Mouse (Mus musculus) c-Kit-positive CD71-positive TER-119-positive erythroid progenitor cells, embryonic 14.5 days (primary cell): Measurements from ENCODE around the gene Spop.

Experiments
- DNase-seq: peaks from one replicate; pipeline ENCODE4 v3.0.0-alpha.2; 2013; ENCODE audit warnings: low spot score

Gene Spop

DNA sequence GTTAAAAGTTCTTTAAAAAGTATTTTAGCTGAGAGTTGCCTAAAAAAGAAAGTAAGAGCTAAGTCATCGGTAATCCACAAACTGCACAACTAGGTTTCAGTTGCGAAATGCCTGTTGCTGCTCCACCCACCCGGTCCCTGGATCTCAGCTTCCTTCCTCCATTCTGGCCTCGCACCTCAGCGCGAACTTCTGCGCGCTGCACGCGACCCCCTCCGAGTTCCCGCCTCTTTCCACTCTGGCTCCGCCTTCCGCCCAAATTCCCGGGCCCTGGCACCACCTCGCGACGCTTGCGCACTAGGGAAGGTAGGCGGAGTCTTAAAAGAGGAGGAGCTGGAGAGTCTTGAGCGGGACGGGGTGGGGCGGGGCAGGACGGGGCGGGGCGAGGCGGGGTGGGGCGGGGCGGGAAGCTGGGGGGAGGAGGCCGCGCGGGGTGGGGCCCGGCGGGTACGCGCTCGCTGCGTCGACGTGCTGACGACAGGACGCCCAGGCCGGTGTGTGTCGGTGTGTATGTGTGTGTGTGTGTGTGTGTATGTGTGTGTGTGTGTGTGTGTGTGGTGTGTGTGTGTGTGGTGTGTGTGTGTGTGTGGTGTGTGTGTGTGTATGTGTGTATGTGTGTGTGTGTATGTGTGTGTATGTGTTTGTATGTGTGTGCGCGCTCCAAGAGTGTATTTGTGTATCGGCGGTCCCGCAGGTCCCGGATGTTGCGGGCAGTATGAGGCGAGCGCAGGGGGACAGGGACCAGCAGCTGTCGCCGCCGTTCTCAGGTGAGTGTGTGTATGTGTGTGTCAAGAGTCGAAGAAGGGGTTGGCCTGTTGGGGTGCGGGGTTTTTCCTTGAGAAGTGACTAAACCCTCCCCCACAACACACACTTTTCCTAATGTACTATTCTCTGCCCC is at the start of gene Spop:
Gene Spop, plus strand, starts transcription at position 440 of the 895 bp plus-strand sequence.
- DNase-seq, result peak; percentile 94

DNA sequence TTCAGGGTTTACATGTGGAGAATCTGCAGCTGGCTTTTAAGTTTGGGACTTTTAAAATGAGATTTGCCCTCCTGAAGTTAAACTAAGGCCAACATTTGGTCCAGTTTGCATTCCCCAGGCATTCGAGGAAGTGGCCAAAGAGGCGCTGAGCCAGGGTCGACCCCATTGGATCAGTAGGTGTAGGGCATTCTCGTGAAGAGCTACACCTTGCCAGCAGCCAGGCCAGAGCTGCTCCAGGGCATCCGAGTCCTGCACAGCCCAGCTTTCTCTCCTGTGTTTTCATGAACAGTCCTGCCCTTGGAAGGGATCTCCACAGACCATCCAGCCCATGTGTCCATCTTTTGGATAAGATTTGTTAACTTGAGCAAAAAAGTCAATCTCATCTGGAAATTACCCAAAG is 49.5 kb upstream of the Spop start:
- no peak for DNase-seq

DNA sequence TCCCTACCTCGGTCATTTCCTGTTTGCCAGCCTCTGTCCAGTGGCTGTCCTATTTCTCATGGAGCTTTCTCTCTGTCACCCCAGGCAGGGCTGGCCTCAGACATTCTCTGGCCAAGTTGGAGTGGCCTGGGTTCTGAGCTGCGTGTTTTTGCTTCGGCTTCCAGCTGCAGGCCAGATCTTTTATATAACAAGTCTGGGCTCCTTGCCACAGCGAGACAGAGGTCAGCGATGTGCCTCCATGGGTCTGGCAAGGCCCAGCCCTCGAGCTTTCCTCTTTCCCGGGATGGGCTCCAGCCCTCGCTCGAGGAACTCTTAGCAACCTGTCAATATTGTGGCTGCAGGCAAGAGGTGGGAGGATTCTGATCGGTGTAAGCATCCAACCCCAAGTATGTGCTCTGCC is 48.3 kb upstream of the Spop start:
- no peak for DNase-seq

DNA sequence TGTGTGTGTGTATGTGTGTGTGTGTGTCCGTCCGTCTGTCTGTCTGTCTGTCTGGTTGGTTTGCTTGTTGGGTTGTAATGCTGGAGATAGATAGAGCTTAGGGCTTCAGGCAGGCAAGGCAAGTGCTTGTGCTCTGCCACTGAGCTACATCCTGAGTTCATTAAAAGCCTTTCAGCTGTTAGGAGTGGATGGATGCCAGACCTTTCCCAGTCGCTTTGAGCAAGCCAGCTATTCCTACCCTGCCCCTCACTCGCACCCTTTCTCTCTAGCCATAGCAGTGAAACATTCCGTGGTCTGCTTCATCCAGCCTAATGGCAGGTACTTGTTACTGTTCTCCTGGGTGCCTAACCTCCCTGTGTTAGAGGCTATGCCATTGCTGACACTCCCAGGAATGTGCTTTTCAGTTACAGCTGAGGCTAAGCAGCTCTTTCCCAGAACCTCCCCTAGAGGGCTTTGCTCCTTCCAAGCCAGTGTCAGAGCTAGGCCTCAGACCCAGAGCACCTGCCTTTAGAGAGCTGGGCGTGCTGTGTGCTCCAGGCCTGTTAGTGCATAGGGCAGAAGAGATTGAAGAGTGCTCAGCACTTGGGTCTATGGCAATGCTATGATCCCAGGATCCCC is 47.5 kb upstream of the Spop start:
- no peak for DNase-seq

DNA sequence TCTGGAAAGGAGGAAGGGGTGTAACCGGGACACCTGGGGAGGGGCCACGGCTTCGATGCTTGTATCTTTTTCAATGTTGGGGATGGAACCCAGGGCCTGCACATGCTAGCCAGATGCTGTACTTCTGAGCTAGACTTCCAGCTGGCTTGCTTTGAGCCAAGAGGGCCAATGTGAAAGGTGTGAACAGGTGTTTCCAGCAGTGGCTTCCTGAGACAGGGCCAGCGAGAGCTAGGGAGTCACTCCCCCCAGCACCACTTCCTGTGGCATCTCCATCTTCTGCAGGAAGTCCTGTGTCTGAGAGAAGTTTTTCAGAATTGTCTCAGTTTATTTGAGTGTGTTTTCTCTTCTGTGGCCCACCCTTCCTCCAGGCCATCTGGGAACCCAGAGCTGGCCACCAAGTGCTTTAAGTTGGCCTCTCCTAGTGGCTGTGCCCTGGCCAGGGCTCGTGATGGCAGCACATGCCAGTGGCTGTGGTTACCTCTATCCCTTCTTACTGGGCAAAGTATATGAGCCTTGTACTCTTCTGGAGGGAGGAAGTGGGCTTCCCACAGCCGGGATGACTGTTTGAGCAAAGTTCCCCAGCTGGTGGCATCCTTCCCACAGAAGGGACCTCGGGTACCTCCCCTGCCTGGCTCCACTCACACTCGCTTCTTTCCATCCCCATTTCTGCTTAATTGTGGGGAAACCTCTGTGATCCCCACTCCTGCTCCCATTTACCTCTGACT is 46.7 kb upstream of the Spop start:
- no peak for DNase-seq

DNA sequence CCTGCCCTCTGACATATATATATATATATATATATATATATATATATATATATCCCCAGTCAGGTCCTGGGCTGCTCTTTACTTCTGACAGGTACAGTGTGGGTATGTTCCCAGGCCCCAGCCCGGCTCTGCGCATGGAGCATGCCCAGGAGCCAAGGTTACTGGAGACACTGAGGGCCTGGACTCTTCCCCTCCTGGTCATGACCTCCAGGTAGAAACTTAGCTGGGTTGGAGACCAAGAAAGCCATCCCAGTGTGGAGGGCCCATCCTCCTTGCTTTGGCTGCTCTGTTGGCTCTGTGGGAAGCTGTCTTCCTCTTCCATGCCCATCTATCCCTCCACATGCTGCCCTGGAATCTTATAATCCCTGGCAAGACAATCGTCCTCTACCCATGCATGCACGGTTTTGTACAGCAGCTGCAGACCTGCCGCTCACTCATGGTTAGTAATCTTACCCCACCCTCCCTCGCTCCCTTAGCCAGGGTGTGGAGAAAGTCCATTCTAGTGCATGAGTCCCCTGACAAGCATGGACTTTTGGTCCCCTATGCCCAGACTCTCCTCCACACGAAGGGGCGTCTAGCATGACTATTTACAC is 45.6 kb upstream of the Spop start:
- no peak for DNase-seq

DNA sequence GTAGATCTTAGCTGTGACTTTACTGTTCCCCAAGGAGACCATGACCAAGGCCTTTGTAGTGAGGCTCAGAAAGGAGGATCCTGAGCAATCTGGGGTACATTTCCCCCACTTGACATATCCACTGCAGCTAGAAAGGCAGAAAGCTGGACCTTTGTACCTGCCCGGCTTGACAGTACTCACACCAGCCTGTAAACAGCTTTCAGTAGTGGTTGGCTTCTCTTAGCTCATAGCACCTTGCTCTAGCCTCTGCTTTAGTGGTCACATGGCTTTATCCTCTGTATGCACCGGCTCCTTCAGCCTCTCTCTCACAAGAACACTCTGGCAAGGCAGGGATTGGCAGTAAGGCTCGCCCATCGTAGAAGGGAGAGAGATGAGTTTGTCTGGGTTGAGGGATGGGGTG is 45.0 kb upstream of the Spop start:
- no peak for DNase-seq

DNA sequence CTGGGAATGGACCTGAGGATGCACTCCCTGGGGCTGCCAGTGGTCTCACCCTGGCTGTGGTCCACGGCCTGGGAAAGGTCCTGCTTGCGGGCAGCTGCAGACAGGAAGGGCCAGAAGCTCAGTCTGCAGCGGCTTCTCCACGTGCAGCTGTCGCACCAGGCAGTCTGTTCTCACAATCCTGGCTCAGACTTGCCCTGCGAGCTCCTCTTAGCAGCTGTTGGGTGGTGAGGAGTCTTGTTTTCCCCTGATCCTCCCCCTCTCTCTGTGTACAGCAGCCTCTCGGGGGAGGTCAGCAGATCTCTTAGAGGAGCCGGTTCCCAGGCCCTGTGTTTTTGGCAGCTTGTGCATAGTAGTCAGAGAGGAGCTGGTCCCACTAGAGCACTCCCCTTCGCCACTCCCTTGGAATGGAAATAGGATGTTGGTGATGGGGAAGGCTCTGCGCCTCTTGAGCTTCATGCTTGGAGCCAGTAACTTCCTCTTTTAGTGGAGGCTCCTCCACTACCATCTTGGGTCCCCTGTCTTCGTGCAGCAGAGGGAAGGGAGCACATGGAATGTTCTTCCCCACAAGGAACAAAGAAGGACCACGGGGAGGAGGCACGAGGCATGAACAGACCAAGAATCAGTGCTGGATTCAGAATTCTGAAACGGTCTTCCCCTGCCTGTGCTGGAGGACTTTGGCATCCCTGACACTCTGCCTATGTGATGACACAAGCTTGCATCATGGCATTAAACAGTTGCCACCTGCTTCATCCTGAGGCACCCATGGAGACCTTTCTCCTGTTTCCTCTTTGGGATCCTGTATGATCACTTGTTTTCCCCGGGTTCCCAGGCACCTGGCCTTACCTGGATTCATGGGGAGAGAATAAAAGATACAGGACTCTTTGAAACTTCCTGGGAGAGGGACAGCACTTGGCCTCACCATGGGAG is 43.7 kb upstream of the Spop start:
- DNase-seq, result no peak

DNA sequence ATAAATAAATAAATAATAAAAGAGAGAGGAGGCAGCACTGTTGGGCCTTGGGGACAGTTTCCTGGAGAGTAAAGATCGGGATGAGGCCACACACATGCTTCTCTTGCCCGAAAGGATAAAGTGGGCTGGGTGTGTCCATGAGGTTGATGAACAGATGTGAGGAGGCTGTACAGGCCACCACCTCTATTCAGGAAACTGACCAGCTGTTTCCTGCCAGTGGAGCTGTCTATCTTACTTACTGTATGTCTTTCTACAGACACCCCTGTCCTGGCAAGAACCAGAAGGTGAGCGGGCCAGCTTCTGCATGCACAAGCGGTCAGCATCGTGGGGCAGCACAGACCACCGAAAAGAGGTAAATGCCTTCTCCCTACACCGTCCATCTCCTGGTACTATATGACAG is 42.7 kb upstream of the Spop start:
- DNase-seq, result no peak

DNA sequence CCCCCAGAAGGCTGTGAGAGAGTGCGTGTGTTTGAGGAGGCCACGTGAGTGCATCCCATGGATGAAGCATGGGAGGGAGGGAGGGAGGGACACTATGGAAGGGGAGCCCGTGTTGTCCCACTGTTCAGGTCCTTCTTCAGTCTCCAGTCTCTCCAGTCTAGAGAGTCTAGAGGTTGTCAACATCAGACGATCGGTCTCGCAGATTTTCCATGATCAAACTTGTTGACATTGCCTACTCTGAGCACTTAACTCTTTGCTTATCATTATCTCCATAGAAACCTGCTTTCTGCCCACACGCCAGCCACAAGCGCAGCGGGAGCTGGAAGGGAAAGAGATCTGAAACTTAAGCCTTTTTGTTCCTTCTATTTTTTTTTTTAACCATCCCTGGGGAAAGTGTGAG is 35.0 kb upstream of the Spop start:
- no peak for DNase-seq

DNA sequence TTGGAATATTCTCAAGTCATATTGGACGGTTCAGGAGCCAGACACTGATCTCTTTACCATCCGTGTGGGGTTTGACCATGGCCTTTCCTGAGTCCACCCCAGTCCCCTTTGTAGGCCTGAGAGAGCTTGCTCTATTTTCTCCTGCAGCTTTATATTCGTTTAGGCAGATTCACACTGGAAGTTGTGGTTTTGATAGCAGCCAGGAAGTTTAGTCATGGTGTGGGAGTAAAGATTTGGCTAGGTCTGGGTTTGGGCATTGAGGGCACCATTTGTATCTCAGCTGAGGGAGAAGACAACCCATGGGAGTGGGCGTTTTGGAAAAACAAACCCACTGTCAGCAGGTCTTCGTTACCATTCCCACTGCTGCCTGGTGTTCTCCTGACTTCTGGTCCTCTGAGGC is 34.3 kb upstream of the Spop start:
- no peak for DNase-seq

DNA sequence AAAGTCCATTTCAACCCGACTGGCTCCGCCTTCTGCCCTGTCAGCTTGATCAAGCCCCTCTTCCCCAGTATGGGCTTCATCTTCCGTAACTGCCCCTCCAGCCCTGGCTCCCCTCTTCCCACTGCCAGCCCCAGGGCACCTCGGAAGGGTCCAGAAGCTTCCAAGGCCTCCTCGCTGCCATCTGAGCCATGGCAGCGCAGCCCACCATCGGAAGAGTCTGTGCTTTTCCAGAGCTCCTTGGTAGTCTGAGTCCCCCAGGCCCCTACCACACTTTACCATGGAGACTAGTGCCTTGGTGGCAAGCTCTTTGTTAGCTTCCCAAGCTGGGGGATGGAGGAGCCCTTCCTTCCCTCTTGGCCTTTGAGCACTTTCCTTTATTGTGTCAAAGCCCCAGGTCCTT is 33.2 kb upstream of the Spop start:
- no peak for DNase-seq

DNA sequence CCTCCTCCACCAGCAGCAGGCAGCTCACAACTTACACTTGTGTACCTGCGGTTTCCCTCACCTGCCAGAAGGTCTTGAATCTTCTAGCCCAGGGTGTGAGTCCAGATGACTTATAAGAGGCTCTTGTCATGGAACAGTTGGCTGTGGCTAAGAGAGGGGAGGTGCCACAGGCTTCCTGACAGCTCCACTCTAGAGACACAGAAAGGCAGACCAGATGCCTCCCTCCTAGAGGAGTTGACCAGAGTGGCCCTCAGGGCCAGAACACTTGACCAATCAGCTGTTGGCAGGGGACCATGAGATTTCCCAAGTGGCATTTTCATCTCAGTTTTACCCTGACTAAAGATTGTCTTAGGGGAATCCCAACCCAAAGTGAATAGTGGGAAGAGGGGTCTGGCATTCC is 32.7 kb upstream of the Spop start:
- DNase-seq, result no peak

DNA sequence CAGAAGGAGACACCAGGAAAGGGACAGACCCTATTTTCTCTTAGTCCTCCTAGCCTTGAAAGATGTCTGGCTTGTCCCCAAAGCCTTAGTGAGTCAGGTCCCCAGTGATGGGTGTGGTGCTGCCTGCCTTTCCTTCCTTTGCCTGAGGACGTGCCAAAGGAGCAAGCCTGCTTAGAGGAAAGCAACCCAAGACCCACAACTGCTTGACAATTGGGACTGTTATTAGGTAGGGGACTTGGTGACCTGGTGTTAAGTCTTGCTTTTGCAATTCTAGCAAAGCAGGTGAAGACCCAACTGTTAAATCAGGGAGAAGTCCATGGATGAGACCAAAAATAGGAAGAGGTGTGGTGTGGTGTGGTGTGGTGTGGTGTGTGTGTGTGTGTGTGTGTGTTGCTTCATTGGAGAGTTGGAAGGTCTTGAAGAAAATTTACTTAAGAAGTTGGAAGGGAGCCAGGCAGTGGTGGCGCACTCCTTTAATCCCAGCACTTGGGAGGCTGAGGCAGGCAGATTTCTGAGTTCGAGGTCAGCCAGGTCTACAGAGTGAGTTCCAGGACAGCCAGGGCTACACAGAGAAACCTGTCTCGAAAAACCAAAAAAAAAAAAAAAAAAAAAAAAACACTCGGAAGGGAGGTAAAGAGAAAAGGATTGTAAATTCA is 30.4 kb upstream of the Spop start:
- DNase-seq, result no peak

DNA sequence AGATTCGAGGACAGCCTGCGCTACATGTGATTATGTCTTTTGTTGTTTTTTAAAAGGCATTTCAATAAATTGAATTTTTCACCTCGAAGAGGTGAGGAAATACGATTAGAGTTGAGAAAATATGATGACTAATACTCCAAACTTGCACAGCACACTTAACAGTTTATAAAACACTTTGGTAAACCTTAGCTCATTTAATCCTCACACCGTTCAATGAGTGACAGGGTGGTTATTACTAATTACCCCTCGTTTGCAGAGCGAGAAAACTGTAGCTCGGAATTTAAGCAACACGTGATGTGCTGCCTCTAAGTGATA is 29.9 kb upstream of the Spop start:
- no peak for DNase-seq

DNA sequence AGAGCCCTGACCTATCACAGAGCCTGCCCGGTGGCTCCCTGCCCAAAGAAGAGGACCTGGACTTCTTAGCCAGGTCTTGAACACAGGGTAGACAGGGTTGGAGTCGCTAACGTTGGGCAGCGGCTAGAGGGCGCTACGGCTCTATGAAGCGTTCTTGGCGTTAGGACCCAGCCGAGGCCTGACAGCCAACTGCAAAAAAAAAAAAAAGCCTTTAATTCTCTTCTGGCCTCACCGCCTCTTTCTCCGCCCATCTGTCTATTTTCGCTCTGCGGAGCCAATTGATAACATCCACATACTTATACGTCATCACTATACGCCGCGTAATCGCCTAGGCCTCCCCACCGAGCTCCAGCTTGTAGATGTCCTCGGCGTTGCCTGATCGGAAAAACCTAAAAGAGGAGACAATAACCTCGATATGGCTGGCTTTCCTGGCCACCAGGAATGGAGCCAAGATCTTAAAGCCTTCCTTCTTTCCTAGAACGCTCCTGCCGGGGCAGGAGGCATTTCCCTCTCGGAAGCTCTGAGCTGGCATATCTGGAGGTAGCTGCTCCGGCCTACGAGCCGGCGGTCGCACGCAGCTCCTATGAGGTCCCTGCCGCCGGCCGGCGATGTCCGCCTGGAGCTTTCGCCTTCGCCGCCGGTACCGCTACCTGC is 29.4 kb upstream of the Spop start, which contains the start of gene Slc35b1:
Gene Slc35b1, plus strand, starts transcription at position 374 of the 654 bp plus-strand sequence.
- DNase-seq, result peak; percentile 98

DNA sequence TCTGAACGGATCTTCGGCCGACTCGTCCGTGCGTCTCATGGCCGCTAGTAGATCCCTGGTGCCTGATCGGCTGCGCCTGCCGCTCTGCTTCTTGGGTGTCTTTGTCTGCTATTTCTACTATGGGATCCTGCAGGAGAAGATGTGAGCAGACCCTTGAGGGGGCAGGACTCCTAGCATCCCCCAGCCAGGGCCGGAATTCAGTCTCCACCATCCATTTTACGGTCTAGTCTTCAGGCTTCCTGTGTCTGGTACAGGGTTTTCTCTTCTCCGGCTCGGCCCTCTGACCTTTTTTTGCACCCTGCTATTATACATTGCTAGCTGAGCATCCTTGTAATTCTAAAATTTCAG is 28.9 kb upstream of the Spop start:
- DNase-seq, result no peak

DNA sequence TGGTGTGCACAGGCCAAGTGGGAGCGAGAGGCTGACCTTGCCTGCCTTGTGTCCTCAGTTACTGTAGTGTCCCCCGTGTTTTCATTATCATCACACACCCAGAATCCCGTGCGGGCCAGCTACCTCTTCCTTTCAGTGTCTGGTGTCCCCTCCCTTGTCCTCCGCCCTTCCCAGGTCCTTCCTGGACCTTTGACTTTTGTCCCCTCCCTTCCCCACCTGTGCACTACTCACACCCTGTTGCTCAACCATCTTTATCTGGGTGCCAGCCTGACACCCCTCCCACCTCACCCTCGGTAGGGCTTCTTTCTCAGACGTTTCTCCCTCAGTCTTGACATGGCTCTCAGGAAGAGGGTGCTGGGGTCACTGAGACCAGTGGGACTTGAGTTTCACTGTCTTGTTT is 26.5 kb upstream of the Spop start:
- no peak for DNase-seq

DNA sequence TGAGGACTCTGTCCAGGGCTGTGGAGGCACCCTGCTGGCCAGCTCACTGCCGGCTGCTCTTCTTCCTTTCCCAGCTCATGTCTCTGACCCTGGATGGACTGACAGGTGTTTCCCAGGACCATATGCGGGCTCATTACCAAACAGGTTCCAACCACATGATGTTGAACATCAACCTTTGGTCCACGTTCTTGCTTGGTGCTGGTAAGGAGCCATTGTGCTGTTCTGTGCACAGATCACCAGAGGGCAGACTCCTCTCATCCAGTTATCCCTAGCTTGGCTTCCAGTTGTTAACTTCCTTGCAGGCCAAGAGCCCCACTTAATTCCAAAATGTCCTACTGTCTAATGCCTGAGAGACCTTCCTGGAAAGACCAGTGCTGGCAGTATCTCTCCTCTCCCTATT is 24.9 kb upstream of the Spop start:
- no peak for DNase-seq

DNA sequence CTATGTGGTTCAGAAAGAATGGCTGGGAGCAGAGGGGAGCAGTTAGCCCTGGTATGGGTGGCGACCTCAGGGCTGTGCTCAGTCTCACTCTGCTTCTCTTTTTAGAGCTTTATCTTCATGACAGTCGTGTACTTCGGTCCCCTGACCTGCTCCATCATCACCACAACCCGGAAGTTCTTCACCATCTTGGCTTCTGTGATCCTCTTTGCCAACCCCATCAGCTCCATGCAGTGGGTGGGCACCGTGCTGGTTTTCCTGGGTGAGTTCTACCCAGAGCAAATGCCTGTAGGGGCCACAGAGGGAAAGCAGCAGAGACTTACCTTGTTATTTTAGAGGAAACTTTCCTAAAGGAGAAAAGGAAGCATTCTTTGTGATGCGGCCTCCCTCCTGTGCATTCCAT is 23.5 kb upstream of the Spop start:
- no peak for DNase-seq

DNA sequence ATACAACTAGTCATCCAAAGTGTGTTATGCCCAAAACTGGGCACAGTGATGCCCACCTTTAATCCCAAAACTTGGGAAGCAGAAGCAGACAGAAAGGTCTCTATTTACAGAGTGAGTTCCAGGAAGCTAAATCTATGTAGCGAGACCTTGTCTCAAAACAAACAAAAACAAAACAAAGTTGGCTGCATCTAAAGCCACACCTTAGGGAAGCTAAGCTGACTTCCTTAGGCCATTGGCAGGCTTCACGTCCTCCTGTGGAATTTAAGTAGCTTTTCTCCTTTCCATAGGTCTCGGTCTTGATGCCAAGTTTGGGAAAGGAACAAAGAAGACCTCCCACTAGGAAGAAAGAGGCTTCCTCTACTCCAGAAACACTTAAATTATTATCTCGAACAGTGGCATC is 22.7 kb upstream of the Spop start:
- DNase-seq, result no peak
